Mouse (Mus musculus) thymus, postnatal 0 days (tissue): ENCODE measurements around the gene Icam2. TPM values are rescaled to one million over a fixed set of nuclear protein-coding genes. Genes with fewer than 3 reads are reported as not detected.
"Not testable (repeated sequence)": the region's sequence is repeated elsewhere in the genome, so short reads cannot be mapped to it uniquely, and the experiment has no call there.

ENCODE experiments used
- DNase-seq: peaks from one replicate; pipeline ENCODE4 v3.0.0-alpha.2; 2015; ENCODE audit warnings: low spot score
- polyA plus RNA-seq: library from polyadenylated mRNA; unstranded; fragments of >200 nt; fragmentation: Nextera tagmentation; extraction: Ambion mirVana; gene quantifications from 2 replicates; pipeline ENCODE4 v1.2.1, GENCODE M21; 2015

The Icam2 gene
- polyA plus RNA-seq, 1 experiment from 2014 or later, result 123 TPM

GRCm38 (mm10) chr11:106351253-106351652, 36.6 kb downstream of the Icam2 start:
- no peak for DNase-seq

GRCm38 (mm10) chr11:106350853-106351252, 37.0 kb downstream of the Icam2 start:
- no peak for DNase-seq

GRCm38 (mm10) chr11:106349772-106350171, 38.1 kb downstream of the Icam2 start:
- no peak for DNase-seq

GRCm38 (mm10) chr11:106344910-106345309, 43.0 kb downstream of the Icam2 start:
- no peak for DNase-seq

- DNase-seq, result no peak
Observed at GRCm38 (mm10) chr11:106340990-106341520, 46.8 kb downstream of the Icam2 start.

GRCm38 (mm10) chr11:106339323-106339722, 48.6 kb downstream of the Icam2 start:
- DNase-seq, result not testable (repeated sequence)

- DNase-seq, result no peak
Observed at GRCm38 (mm10) chr11:106338870-106339269, 49.0 kb downstream of the Icam2 start.

- DNase-seq, result no peak
Observed at GRCm38 (mm10) chr11:106338029-106338428, 49.8 kb downstream of the Icam2 start.

GRCm38 (mm10) chr11:106334066-106334465, 53.8 kb downstream of the Icam2 start:
- DNase-seq, result no peak

GRCm38 (mm10) chr11:106332458-106332857, 55.4 kb downstream of the Icam2 start:
- no peak for DNase-seq

GRCm38 (mm10) chr11:106329682-106330081, 58.2 kb downstream of the Icam2 start:
- peak; percentile 90 for DNase-seq

GRCm38 (mm10) chr11:106329128-106329527, 58.7 kb downstream of the Icam2 start:
- DNase-seq, result no peak

GRCm38 (mm10) chr11:106328521-106328920, 59.4 kb downstream of the Icam2 start:
- DNase-seq, result no peak

Other genes starting within 250 kb of the Icam2 start
- gene Gm10840, start 227.2 kb downstream of the Icam2 start, polyA plus RNA-seq, result 0.54 and 0.78 TPM in 2 replicates
- gene Limd2, start 227.2 kb downstream of the Icam2 start, polyA plus RNA-seq, result 968 and 1,023 TPM in 2 replicates
- 18.9 and 21.6 TPM in 2 replicates for gene Strada, start 185.9 kb downstream of the Icam2 start, polyA plus RNA-seq
- gene Ccdc47, start 171.7 kb downstream of the Icam2 start, polyA plus RNA-seq, result 57.0 and 63.1 TPM in 2 replicates
- gene Ddx42, start 171.1 kb downstream of the Icam2 start, polyA plus RNA-seq, result 58.3 and 67.8 TPM in 2 replicates
- 58.3 and 60.5 TPM in 2 replicates for gene Ftsj3, start 132.0 kb downstream of the Icam2 start, polyA plus RNA-seq
- 260 and 266 TPM in 2 replicates for gene Psmc5, start 131.9 kb downstream of the Icam2 start, polyA plus RNA-seq
- 139 and 157 TPM in 2 replicates for gene Smarcd2, start 115.1 kb downstream of the Icam2 start, polyA plus RNA-seq
- gene Tcam1, start 111.4 kb downstream of the Icam2 start, polyA plus RNA-seq, result 0.40 and 0.54 TPM in 2 replicates
- 0.38 and 0.75 TPM in 2 replicates for gene Gh, start 86.2 kb downstream of the Icam2 start, polyA plus RNA-seq
- 38.5 and 39.6 TPM in 2 replicates for gene Cd79b, start 73.3 kb downstream of the Icam2 start, polyA plus RNA-seq
- gene Scn4a, start 34.8 kb downstream of the Icam2 start, polyA plus RNA-seq, result 0.04 TPM in 1 of 2 replicates, not detected in the other
- gene Prr29, start 22.6 kb downstream of the Icam2 start, polyA plus RNA-seq, result 31.2 and 33.1 TPM in 2 replicates
- 2.4 and 3.6 TPM in 2 replicates for gene Ern1, start 99.8 kb upstream of the Icam2 start, polyA plus RNA-seq
- 7.0 and 7.2 TPM in 2 replicates for gene Tex2, start 225.3 kb upstream of the Icam2 start, polyA plus RNA-seq